Mouse (Mus musculus) embryonic facial prominence, embryonic 14.5 days (tissue): Measurements from ENCODE around the gene Glis1. TPM values are rescaled to one million over a fixed set of nuclear protein-coding genes. Genes with fewer than 3 reads are reported as not detected.

ENCODE experiments used
- ATAC-seq: fragments of 200-750 bp; cut with Nextera tagmentation; 2 replicates; pipeline ENCODE4 v1.8.0; 2017; ENCODE audit warnings: low read depth, moderate number of reproducible peaks, moderate TSS enrichment
- DNase-seq: peaks from one replicate; pipeline ENCODE4 v3.0.0-alpha.2; 2015; ENCODE audit warnings: low spot score
- H3K27ac ChIP-seq: fragments of 300-500 bp; sonication (generic); replicated peaks from 2 replicates; pipeline ENCODE4 v1.5.1; 2014; ENCODE audit warnings: low read depth, mild to moderate bottlenecking, low read length, moderate library complexity
- H3K27me3 ChIP-seq: fragments of 300-500 bp; sonication (generic); replicated peaks from 2 replicates; pipeline ENCODE4 v1.6.1; 2014; ENCODE audit warnings: low read length; ENCODE audit not compliant: control insufficient read depth, insufficient read depth
- H3K36me3 ChIP-seq: fragments of 300-500 bp; sonication (generic); 2 replicates; pipeline ENCODE4 v1.6.1; 2014; ENCODE audit warnings: low read length, mixed read lengths; ENCODE audit not compliant: control insufficient read depth, insufficient read depth
- H3K4me1 ChIP-seq: fragments of 300-500 bp; sonication (generic); 2 replicates; pipeline ENCODE4 v1.6.1; 2014; ENCODE audit warnings: antibody characterized with exemption, low read length; ENCODE audit not compliant: control insufficient read depth, insufficient read depth
- H3K4me2 ChIP-seq: fragments of 300-500 bp; sonication (generic); 2 replicates; pipeline ENCODE4 v1.6.1; 2014; ENCODE audit warnings: low read depth, mild to moderate bottlenecking, low read length, moderate library complexity, mixed read lengths
- H3K4me3 ChIP-seq: fragments of 300-500 bp; sonication (generic); 2 replicates; pipeline ENCODE4 v1.5.1; 2014; ENCODE audit warnings: low read depth, mild to moderate bottlenecking, low read length
- H3K9ac ChIP-seq: fragments of 300-500 bp; sonication (generic); 2 replicates; pipeline ENCODE4 v1.6.1; 2014; ENCODE audit warnings: low read depth, mild to moderate bottlenecking, low read length, moderate library complexity, mixed read lengths
- H3K9me3 ChIP-seq: fragments of 300-500 bp; sonication (generic); 2 replicates; pipeline ENCODE4 v1.6.1; 2016; ENCODE audit warnings: low read length; ENCODE audit not compliant: control insufficient read depth
- WGBS: fragments of 180-500 bp; shearing (Covaris S2); extraction: QIAGEN DNeasy Blood & Tissue Kit; methylation state at CpG from one replicate; pipeline ENCODE4 v1.1.7; 2014; 5-methylcytosine and 5-hydroxymethylcytosine counted together
- polyA plus RNA-seq: library from polyadenylated mRNA; unstranded; fragments of >200 nt; fragmentation: Nextera tagmentation; extraction: Ambion mirVana; gene quantifications from 2 replicates; pipeline ENCODE4 v1.2.1, GENCODE M21; 2014

The Glis1 gene
- polyA plus RNA-seq, 1 experiment from 2014 or later: 10.8 TPM

DNA sequence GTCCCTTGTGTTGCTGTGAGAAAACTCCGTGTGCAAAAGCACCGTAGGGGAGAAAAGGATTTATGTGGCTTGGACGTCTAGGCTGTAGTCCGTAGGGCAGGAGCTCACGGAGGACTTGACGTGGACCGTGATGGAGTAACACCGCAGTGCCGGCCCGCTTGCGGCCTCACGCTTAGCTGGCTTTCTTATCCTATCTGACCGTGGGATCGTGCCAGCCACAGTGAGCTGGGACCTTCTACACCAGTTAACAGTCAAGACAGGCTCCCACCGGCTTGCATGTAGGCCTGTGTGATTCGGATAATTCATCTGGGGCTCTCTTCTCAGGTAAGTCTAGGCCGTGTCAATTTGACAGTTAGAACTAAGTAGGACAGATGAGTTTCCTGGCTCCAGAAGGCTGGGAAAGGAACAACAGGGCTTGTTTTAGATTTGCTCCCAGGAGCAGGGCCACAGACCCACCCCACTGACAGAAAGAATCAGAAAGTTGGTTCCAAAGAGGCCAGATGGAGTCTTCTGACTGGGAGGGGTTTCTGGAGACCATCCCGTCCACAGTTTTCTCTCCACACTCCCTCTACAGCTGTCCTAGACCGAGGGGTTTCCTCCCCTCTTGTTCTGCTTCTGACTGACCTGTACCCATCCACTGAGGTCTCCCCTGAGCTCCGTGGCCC is 49.3 kb downstream of the Glis1 start:
- Histone ChIP-seq H3K4me3 (no peak overlapping the region), H3K27me3 (no peaks in the 10 kb centered on the region), H3K4me2 (no peak overlapping the region), H3K36me3 (no peaks in the 10 kb centered on the region), H3K9me3 (no peaks in the 10 kb centered on the region), H3K4me1 (no peaks in the 10 kb centered on the region), H3K9ac (no peak overlapping the region), H3K27ac (no peak overlapping the region)
- ATAC-seq: no peak
- WGBS: 88% methylated on average over 20 of the region's 20 CpGs
- no peak for DNase-seq

DNA sequence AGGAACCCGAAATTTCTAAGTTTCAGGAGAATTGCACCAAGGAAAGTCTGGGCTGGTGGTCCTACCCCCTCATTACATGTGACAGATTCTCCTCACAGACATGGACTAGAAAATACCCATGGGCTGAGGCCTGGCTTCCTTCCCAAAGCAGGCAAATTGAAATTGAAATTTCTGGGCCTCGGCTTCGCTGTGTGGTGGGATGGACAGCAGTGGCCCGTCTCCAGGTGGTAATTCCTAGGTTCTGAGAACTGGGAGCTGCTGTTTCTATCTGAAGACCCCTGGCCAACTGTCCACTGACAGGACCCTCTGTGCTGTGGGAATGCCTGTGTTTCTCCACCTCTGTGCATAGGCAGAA is 49.8 kb downstream of the Glis1 start:
- Histone ChIP-seq H3K36me3 (no peaks in the 10 kb centered on the region), H3K4me1 (no peaks in the 10 kb centered on the region), H3K4me2 (no peak overlapping the region), H3K27me3 (no peaks in the 10 kb centered on the region), H3K9ac (no peak overlapping the region), H3K27ac (no peak overlapping the region), H3K9me3 (no peaks in the 10 kb centered on the region), H3K4me3 (no peak overlapping the region)
- DNase-seq (no peak), ATAC-seq (no peak)
- 74% methylated on average over 4 of the region's 4 CpGs for WGBS

DNA sequence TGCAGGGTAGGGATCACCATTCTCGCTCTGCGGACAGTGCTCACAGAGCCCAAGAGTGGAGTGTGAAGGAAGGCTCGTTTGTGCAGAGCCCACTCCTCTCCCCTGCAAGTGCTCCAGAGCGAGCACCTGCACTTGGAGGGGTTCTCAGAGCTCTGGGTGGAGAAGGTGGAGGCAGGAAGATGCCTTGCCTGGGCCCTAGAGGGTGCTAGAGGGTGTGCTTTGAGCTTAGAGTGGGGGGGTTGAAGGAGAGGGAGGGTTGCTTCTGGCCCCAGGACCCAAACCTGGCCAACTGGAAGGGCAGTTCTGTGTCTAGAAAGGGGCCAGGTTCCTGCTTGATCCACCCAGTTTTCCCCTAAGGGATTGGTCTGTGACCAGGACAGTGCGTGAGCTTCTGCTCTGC is 51.5 kb downstream of the Glis1 start:
- ATAC-seq: no peak

DNA sequence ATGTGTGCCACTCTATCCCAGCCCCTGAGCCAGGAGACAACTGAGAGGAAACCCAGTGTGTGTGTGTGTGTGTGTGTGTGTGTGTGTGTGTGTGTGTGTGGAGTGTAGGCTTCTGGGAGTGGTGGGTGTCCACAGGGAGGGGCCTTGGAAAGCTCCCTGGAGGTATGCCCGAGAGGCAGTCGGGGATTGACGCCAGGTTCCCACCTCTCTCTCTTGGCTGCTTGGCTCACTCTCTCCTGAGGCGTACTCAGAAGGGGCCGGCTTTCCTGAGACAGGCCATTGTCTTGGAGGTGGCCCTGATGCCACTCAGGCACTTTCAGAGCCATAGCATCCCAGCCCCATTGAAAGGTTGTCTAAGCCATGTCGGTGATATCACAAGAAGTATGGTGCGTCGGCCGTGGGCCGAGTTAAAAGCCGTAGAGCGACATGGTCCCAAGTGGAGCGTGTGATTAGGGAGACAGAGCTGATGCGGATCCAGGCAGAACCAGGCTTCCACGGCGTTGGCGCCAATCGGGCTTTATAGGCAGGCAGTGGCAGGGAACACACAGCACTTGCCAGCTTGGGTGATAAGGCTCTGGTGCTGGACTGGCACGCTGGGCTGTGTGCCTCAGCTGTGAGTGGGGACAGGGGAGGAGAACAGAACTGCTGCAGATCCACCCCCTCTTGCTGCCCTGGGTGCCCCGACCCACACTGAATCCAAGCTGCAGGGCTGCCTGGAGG is 54.9 kb downstream of the Glis1 start:
- DNase-seq (no peak), ATAC-seq (no peak; the same call in 1 of the 2 replicates)
- Histone ChIP-seq H3K27me3 (0 out of 2 replicates have a peak, but pooled peaks cover 3% of the 10 kb centered on the region), H3K4me2 (no peak overlapping the region), H3K4me3 (no peak overlapping the region), H3K36me3 (no peaks in the 10 kb centered on the region), H3K4me1 (no peaks in the 10 kb centered on the region; the same call in 1 of the 2 replicates), H3K9ac (no peak overlapping the region), H3K9me3 (no peaks in the 10 kb centered on the region), H3K27ac (no peak overlapping the region)
- WGBS: 84% methylated on average over 20 of the region's 20 CpGs

More for the DNA sequence above, 51.5 kb downstream of the Glis1 start:
- Histone ChIP-seq H3K9ac (no peak overlapping the region), H3K9me3 (no peaks in the 10 kb centered on the region), H3K4me2 (no peak overlapping the region), H3K4me1 (no peaks in the 10 kb centered on the region), H3K36me3 (no peaks in the 10 kb centered on the region), H3K4me3 (no peak overlapping the region), H3K27me3 (no peaks in the 10 kb centered on the region), H3K27ac (no peak overlapping the region)
- DNase-seq: no peak
- whole genome bisulfite sequencing: 71% methylated on average over 5 of the region's 5 CpGs

DNA sequence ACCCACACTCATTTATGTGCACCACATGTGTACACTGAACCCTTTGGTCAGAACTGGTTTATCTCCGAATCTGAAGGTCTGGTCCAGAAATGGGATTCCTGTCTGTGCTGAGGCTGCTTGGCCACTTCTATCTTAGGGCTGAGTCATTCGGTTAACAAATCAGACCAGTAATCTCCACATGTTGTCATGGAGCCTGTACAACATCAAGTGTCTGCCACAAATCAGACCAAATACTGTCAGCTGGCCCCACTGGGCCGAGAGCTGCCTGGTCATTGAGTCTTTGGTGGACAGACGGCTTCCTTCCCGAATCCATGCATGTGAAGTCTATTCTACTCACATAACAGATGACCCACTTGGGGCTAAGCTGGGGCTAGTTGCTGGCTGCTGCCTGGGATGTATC is 58.6 kb downstream of the Glis1 start:
- DNase-seq (no peak), ATAC-seq (no peak)
- Histone ChIP-seq H3K4me2 (no peak overlapping the region), H3K4me3 (no peak overlapping the region), H3K27me3 (0 out of 2 replicates have a peak, but pooled peaks cover 3% of the 10 kb centered on the region), H3K9me3 (no peaks in the 10 kb centered on the region), H3K4me1 (peaks cover 3% of the 10 kb centered on the region; the same call in 1 of the 2 replicates), H3K27ac (no peak overlapping the region), H3K36me3 (no peaks in the 10 kb centered on the region), H3K9ac (no peak overlapping the region)
- WGBS: 68% methylated on average over 5 of the region's 5 CpGs

DNA sequence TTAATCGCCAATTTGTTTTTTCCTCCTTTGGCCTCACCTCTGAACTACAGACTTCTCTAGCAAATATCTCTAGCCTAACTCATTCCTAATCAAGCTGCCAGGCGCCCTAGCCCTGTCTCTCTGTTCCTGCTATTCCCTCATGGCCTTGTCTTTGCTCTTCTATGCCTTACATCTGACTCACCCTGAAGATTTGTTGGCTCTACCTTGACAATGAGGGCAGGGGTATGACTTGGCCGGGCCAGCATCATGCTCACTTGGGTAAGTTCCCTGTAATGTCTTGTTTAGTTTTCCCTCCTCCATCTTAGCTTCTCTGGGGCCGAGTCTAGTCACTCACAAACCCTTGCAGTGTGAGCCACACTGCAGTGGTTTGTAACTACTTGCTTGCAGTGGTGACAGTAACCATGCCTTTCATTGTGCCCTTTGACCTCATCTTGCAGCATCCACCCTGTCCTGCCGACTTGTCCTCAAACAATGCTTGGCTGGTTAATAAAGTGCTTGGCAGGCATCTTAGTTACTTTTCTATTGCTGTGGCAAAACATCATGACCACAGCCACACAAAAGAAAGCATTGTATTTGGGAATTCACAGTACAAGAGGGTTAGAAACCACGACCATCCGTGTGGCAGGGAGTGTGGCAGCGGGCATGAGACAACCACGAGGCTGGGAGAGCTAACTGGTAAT is 61.5 kb downstream of the Glis1 start:
- Histone ChIP-seq H3K4me3 (no peak overlapping the region), H3K27me3 (0 out of 2 replicates have a peak, but pooled peaks cover 3% of the 10 kb centered on the region), H3K36me3 (no peaks in the 10 kb centered on the region), H3K9ac (no peak overlapping the region), H3K9me3 (no peaks in the 10 kb centered on the region), H3K27ac (no peak overlapping the region), H3K4me2 (no peak overlapping the region), H3K4me1 (peaks cover 3% of the 10 kb centered on the region; the same call in 1 of the 2 replicates)
- no peak for ATAC-seq
- DNase-seq: no peak
- WGBS: 71% methylated on average over 9 of the region's 9 CpGs

DNA sequence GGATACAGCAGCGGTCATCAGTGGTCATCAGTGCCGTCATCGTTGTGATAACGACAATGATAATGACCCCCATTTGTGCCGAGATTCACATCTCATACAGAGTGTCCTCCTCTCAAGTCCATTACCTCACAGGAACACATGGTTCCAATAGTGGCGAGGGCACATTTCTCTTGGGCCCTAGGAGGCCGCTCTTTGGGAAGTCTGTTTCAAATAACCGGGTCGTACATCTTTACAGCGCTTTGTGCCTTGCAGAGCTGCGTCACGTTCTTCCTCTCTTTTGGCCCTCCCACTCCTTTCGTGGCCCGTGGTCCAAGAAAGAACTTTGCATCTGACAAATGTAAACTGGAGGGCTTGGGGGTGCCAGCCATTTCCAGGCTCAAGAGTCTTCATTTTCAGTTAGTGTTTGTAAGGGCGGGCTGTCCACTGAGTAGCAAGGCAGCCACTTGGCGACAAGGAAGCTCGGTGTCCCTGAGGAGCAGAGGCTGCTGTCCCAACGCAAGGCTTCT is 63.1 kb downstream of the Glis1 start:
- Histone ChIP-seq H3K36me3 (no peaks in the 10 kb centered on the region), H3K4me3 (no peak overlapping the region), H3K27me3 (no peaks in the 10 kb centered on the region), H3K9me3 (no peaks in the 10 kb centered on the region), H3K4me2 (no peak overlapping the region), H3K4me1 (peaks cover 13% of the 10 kb centered on the region; the same call in 1 of the 2 replicates), H3K27ac (no peak overlapping the region), H3K9ac (no peak overlapping the region)
- WGBS: 52% methylated on average over 18 of the region's 18 CpGs
- DNase-seq (peak; percentile 32), ATAC-seq (no peak)

DNA sequence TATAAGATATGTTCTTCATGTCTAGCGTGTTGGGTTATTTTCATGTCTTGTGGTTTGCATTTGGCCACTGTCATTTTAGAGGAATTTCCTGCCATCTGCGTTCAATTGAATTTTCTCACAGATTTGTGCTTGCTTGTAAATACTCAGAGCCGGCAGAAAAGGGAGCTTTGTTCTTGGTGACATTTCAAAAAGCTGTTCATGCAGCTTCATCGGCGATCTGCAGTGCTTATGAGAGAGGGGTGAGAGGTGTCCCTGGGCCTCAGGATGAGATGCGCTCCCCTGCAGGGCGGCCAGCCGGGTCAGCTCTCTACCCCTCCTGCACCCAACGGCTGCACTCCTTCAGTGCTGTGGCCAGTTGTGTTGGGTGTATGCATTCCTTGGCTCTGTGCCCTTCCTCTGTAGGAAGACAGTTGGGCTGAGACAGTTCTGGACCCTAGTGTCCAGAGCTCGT is 68.2 kb downstream of the Glis1 start:
- H3K36me3 ChIP-seq: no peaks in the 10 kb centered on the region
- ATAC-seq: no peak
- no peaks in the 10 kb centered on the region for H3K27me3 ChIP-seq
- H3K4me3 ChIP-seq: no peak overlapping the region
- WGBS: 30% methylated on average over 10 of the region's 10 CpGs
- no peak overlapping the region for H3K9ac ChIP-seq
- peak; percentile 87 for DNase-seq
- peak overlapping the region; percentile 31; the same call in 1 of the 2 replicates for H3K4me2 ChIP-seq
- peak overlapping the region; percentile 54; the same call in 1 of the 2 replicates for H3K27ac ChIP-seq
- H3K9me3 ChIP-seq: no peaks in the 10 kb centered on the region
- H3K4me1 ChIP-seq: peaks cover 27% of the 10 kb centered on the region
